Mouse (Mus musculus): ENCODE results near the gene Rnf40. TPM values are rescaled to one million over a fixed set of nuclear protein-coding genes. Genes with fewer than 3 reads are reported as not detected.

Gene Rnf40
- polyA plus RNA-seq (2017; shearing (Covaris generic)), result 10 to 100 TPM; 24.0 to 30.6 (median 29.7) TPM

DNA sequence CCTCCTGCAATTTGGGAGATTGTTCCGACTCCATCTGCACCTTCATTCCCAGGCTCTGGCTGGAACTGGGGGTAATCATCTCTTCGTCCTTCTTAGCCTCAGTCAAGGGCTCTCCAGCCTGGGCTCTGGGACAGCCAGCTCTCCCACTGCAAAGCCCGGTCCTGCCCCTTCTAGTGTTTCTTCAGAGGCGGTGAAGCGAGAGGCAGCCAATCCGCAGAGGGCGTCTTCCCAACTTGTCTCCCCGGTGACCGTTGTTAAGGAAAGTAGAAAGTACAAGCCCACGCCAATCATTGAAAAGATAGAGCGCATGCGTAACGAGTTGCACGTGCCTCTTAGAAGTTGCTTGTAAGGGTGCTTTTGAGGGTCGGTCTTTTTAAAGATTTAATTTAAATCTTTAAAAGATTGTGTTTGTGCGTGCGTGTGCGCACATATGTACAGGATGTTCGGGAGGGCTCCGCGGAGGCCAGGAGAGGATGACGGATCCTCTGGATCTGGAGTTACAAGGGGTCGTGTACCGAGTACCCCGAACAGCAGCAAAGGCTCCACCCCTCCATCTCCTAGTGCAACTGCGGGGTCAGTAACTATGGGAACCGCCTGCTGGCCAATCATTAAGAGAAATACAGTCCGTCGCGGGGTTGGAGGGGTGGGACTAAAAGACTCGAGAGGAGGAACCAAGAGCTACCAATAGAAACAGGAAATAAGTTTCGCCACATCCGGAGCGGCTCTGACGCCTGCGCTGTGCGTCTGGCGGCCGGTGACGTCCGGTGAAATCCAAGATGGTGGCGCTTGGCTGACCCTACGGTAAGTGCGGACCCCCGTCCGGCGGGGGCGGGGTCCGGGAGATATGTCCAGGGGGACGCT lies at the start of gene Rnf40, which contains the start of gene Ccdc189:
TSS of gene Rnf40 (plus strand) at position 757 of the 861 bp plus-strand sequence.
TSS of gene Ccdc189 (minus strand) at position 585 of the 861 bp plus-strand sequence.
- ATAC-seq, result peak; percentile 96

GRCm38 (mm10) chr7:127541671-127542070 lies 46.9 kb upstream of the Rnf40 start:
- no peak for ATAC-seq

- no peak for ATAC-seq
Measured at GRCm38 (mm10) chr7:127549116-127549835, 39.3 kb upstream of the Rnf40 start.

DNA sequence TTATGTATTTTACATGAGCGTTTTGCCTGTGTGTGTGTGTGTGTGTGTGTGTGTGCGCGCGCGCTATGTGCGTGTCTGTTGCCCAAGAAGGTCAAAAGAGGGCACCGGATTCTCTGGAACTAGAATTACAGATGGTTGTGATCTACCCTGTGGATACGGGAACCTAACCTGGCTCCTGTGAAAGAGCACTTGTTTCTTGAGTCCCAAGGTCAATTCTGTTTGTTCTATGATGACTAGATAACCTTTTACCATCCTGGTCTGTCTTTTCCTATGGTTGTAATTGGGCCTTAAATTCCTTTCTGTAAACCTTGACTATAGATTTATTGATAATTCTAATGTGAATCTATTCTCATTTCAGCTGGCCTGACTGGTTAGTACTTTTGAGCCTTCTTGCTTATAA lies 37.0 kb upstream of the Rnf40 start:
- no peak for ATAC-seq

DNA sequence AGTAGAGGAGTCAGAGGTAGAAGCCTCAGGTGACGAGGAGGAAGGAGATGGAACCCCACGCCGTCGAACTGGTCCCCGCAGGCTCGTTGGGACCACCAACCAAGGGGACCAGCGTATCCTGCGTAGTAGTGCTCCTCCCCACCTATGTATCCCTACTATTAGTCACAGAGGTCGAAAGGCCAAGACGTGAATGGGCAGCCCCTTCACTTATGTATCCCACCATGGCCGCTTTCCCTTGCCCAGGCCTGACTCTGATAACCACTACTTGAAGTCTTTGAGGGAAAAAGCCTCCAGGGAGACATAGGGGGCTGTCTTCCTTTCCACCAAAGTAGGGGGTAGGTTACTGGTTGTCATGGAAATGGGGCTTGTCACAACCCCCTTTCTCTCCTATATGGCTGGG lies 28.0 kb upstream of the Rnf40 start:
- no peak for ATAC-seq

DNA sequence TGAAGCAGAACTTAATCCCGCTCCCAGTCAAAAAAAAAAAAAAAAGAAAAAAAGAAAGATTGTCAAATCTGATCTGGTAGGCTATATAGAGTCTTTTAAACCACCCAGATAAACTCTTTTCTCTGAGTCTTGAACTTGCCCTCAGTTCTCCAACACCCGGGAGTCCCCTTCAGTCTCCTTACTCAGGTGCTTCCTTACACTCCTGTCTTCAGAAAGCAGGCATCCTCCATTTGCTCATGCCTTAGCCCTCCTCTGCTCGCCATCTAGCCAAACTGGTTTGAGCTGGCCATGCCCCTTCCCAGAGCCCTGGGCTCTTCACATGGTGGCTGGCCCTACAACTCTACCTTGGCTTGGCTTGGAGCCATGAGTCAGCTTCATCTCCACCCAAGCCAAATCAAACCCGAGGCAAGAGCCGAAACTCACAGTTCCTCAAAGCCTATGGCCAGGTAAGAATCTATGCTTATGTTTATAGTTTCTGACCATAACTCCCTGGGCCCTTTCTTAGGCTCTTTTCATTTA lies 27.2 kb upstream of the Rnf40 start, which contains the start of gene Tmem265:
TSS of gene Tmem265 (plus strand) at position 51 of the 519 bp plus-strand sequence.
- no peak for ATAC-seq

DNA sequence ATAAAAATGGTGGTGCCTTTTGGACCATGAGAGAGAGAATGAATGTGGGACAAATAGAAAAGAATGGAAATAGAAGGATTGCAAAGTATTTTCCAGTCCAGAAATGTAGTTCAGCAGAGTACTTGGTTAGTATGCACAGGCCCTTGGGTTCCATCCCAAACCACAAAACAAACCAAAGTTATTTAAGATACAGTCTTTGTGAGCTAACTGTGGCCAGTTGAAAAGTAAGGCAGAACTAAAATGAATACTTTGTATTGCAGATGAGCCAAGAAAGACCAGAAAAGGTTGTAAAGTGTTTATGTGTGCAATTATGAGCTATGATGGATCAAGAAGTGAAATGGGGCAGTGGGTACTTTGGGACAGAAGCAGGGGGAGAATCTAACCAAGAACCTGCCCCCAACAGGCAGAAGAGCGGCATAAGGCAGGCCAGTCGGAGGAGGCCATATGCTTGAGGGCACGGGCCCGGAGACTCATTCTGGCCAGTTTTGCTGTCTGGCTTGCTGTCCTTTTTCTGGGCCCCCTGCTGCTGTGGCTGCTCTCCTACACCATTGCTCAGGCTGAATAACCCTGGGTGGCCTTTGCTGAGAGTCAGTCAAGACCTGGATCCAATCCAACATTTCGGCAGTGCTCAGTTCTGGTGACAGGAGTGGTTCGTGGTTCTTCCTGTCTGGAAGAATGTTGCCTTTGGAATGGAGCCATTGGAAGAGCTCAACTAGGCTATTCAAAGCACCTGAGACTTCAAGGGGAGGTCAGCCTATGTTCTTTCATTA lies 24.0 kb upstream of the Rnf40 start:
- ATAC-seq, result no peak

DNA sequence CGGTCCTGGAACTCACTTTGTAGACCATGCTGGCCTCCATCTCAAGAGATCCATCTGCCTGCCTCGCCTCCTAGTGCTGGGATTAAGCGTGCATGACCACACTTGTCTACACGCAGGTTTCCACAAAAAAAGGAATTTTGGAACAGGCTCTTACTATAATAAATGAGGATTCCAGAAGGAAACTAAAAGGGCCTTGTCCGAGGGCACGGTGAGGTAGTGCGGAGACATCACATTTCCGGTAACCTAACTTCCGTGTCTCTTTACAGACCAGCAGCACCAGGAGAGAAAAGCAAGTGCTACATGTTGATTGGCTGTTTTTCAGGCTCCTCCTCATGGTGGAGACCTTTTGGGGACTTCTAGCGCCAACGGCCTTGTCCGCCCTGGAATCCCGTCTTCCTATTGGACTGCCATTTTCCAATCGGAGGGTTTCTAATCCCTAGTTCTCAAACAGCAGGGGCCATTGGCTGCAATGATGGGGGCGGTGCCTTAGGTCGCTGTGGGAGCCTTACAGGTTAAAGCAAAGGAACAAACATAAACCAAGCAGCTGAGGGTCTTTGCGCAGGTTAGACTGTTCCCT lies 15.6 kb upstream of the Rnf40 start, which contains the start of gene Phkg2:
TSS of gene Phkg2 (plus strand) at position 446 of the 577 bp plus-strand sequence.
- peak; percentile 99 for ATAC-seq

DNA sequence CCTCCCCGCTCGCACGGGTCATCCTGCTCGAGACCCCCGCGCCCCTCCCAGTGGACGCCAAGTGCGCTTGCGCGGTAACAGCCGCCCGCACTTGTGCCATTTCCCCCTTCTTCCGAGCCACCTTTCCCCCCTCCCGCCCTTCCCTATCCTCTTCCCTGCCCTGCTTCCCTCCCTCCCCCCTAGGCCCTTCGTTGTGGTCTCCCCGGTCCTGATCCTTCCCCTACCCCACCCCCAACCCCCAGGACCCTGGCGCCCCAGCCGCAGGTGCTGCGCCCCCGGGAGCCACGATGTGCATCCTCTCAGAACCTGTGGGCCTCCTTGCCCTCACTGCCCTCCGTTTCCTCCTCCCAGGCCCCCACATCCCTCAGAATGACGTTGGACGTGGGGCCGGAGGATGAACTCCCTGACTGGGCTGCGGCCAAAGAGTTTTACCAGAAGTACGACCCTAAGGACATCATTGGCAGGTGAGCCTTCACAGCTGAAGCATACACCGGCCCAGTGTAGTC lies 15.0 kb upstream of the Rnf40 start:
- no peak for ATAC-seq

DNA sequence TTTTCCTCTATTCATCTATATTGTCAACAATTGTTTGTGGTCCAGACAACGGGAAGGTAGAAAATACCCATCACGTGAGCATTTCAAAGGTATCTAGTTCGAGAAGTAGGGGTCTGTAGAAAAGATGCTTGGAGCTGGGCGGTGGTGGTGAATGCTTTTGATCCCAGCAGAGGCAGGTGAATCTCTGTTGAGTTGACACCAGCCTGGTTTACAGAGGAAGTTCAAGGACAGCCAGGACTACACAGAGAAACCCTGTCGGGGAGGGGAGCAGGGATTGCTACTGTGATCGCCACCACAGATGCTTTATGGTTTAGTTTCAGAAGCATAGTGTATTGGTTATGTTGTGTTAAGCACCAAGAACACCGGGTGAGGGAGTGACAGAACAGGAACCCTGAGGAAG lies 14.5 kb upstream of the Rnf40 start:
- ATAC-seq, result no peak

DNA sequence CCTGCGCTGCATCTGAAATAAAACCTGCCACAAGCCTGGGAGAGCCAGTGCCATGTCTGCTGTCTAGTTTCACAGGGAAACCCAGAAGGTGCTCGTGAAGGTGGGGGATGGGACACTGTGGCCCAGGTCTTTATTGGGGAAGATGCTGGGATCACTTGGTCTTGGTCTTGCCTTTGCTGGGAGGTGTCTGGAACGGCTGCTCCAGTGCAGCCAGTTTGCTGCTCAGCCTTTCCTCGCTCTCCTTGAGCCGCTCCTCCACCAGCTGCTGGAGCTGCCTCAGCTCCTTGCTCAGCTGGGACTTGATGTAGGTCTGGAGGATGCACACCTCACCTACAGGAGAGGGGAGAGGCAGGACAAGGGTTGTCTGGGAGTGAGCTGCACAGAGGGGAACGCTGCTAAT lies 5.3 kb upstream of the Rnf40 start:
- ATAC-seq, result no peak

DNA sequence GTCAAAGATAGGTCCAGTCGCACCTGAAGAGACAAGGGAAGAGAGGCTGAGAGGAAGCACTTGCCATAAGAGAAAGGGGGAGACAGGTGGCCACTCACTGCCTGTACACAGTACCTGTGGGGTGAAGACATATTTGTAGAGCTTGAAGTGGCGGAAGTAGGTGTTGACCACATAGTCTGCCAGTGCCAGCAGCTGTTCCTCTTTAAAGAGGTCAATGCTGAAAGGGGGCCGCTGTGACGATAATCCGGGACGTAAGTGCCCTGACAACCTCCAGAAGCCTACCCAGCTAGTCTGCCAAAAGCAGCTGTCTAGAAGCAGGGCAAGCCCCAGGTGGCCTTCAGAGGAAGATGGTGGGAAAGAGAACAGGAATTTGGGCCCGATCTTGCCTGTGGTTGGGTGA lies 3.5 kb upstream of the Rnf40 start:
- ATAC-seq, result no peak

- no peak for ATAC-seq
Measured at GRCm38 (mm10) chr7:127586149-127586548, 2.4 kb upstream of the Rnf40 start.

DNA sequence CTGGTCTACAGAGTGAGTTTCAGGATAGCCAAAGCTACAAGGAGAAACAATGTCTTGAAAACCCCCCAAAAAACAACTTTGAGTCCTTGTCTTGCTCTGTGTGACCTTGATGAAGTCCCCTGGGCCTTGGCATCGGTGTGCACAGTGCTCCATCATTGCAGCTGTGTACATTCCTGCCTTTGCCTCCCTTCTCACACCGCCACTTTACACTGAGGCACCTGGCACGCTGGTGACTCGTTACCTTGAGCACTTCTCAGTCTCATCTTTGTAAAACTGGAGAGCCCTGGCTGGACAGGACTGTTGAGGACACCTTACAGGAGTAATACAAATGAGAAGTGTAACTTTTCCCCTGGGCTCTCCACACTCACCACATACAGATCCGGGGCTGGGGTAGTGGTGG lies 1.4 kb upstream of the Rnf40 start:
- ATAC-seq, result no peak

DNA sequence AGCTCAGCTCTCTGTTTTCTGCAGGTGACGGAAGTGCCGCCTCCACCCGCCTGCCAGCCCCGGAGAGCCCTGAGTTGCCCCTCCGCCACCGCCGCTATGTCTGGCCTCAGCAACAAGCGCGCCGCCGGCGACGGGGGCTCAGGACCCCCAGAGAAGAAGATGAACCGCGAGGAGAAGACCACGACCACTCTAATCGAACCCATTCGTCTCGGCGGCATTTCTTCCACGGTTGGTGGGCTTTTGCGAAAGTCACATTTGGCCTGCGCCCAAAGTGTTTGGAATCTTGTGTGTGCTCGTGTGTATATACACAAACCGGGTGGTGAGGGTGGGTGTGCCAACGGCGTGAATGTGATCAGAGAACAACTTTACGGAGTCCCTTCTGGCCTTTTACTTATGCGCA lies 334 bp downstream of the Rnf40 start:
- ATAC-seq, result peak; percentile 24

- no peak for ATAC-seq
Measured at GRCm38 (mm10) chr7:127589637-127590036, 1.1 kb downstream of the Rnf40 start.

GRCm38 (mm10) chr7:127591108-127591507 lies 2.5 kb downstream of the Rnf40 start:
- ATAC-seq, result no peak

- no peak for ATAC-seq
Measured at GRCm38 (mm10) chr7:127592575-127592974, 4.0 kb downstream of the Rnf40 start.

DNA sequence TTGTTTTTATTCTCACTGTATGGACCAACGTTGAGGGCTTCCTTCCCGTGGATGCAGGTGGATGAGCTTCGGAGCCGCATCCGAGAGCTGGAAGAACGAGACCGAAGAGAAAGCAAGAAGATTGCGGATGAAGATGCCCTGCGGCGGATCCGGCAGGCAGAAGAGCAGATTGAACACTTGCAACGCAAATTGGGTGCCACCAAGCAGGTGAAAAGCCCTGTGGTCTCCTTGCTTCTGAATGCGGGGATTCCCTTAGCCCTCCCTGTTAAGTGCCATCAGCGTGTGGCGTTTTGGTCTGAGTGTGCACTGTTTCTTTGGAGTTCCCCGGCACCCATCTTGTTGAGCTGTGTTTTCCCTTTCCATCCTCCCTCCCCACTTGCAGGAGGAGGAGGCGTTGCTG lies 8.2 kb downstream of the Rnf40 start:
- no peak for ATAC-seq

GRCm38 (mm10) chr7:127600612-127601011 lies 12.0 kb downstream of the Rnf40 start:
- no peak for ATAC-seq

GRCm38 (mm10) chr7:127601735-127602134 lies 13.2 kb downstream of the Rnf40 start:
- ATAC-seq, result no peak

GRCm38 (mm10) chr7:127602903-127603302 lies 14.3 kb downstream of the Rnf40 start:
- no peak for ATAC-seq

All from inflammation-experienced regulatory T-cells, adult 6 months (primary cell).